Mouse (Mus musculus) megakaryocyte, adult 5-6 weeks (primary cell): ENCODE results near the gene Sag. TPM values are rescaled to one million over a fixed set of nuclear protein-coding genes. Genes with fewer than 3 reads are reported as not detected.

ENCODE experiments used
- ATAC-seq: 2 replicates; pipeline ENCODE4 v1.8.0; 2016; ENCODE audit warnings: mild to moderate bottlenecking, inconsistent platforms; ENCODE audit not compliant: poor library complexity, severe bottlenecking
- total RNA-seq, 2 experiments: library from RNA; stranded (forward) in 1 of 2; stranded (reverse) in 1 of 2; fragments of 153-499, 151-499 nt in 1 of 2; fragments of 221-1000, 200-1000 nt in 1 of 2; gene quantifications; 2 replicates each; pipeline versions ENCODE4 v1.2.3 to v1.2.4; 2015 to 2017

The Sag gene
- total RNA-seq, 2 experiments from 2014 or later: 0.85 to 1.3 TPM

DNA sequence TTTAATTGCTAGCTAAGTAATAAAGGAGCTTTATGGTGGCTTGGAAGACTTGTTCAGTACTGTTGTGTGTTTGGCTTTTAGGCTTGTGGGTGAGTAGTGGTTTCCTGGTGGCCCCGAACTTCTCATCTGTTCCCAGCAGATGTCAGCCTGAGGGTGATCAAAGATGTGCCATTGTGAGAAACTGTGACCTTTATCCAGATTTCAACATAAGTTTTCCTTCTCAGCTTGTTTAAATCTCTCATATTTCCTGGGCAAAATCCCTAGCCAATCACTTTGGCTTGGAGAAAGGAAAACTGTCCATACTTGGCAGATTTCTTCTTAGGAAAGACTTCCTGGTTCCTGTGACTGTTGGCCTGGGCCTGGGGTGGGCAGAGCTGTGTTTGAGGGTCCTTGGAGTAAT lies 87.5 kb downstream of the Sag start:
- ATAC-seq: no peak

DNA sequence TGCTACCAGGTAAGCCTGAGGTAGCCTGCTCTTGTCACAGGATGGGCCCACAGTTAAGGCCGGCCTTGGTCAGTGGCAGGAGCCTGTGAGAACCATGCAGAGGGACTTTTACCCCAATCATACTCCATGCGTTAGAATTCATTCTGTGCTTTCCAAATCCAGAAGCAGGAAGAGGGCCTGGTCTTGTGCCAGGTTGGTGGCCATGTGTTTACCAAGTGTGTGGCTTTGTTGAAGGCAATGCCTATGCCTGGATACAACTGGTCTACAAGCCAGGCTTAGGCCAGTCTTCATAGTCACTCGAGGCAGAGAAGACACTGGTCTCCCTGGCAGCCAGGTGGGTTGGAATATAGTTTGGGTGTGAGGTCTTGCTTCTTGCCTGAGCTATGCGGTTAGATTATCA lies 88.2 kb downstream of the Sag start:
- no peak for ATAC-seq

DNA sequence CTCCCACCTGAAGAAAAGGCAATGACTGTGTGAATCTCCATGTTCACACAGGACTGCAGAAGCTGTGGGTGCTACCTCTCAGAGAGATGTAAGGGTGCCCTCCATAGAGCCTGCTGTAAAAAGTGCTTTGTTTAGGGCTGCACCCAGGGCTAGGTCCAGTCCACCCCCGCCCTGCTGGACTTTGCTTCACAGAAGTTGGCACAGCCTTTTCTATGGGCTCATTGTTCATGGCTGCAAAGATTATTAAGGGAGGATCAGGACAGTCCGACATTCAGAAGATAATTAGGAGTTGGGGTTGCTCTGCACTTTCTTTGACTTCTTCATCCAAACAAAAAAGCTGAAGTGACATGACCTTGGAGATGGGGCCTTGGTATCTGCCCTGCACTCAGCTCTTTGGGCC lies 89.0 kb downstream of the Sag start:
- ATAC-seq: no peak

- ATAC-seq: no peak
Measured at GRCm38 (mm10) chr1:87893414-87893813, 89.9 kb downstream of the Sag start.

Other genes with a start within 250 kb of the Sag start
- gene Ngef, start 229.8 kb upstream of the Sag start, total RNA-seq (2015): not detected in 2 replicates
- not detected in 2 replicates for gene Ngef, start 229.8 kb upstream of the Sag start, total RNA-seq (2017)
- gene Inpp5d, start 183.4 kb upstream of the Sag start, total RNA-seq (2015): 99.6 and 105 TPM in 2 replicates
- gene Inpp5d, start 183.4 kb upstream of the Sag start, total RNA-seq (2017): 88.0 and 148 TPM in 2 replicates
- 13.6 and 22.9 TPM in 2 replicates for gene Atg16l1, start 47.8 kb upstream of the Sag start, total RNA-seq (2015)
- gene Atg16l1, start 47.8 kb upstream of the Sag start, total RNA-seq (2017): 33.9 and 38.5 TPM in 2 replicates
- gene Dgkd, start 49.6 kb downstream of the Sag start, total RNA-seq (2015): 52.2 and 73.5 TPM in 2 replicates
- gene Dgkd, start 49.6 kb downstream of the Sag start, total RNA-seq (2017): 59.7 and 63.8 TPM in 2 replicates
- 7.0 and 8.8 TPM in 2 replicates for gene Usp40, start 204.9 kb downstream of the Sag start, total RNA-seq (2015)
- gene Usp40, start 204.9 kb downstream of the Sag start, total RNA-seq (2017): 12.8 and 18.9 TPM in 2 replicates